Mouse (Mus musculus) midbrain, embryonic 15.5 days (tissue): ENCODE measurements at regions not wholly inside any gene's neighbourhood (a gene's known extent, or its start where the extent isn't known, plus 50 kb on each side); places are given as distances from the start of the nearest gene placed in this dataset.

Experiments
- ATAC-seq: fragments of 200-750 bp; cut with Nextera tagmentation; replicated peaks from 2 replicates; pipeline ENCODE4 v1.8.0; 2017; ENCODE audit warnings: moderate TSS enrichment
- H3K27ac ChIP-seq: fragments of 300-500 bp; sonication (generic); 2 replicates; pipeline ENCODE4 v1.5.1; 2015; ENCODE audit warnings: mild to moderate bottlenecking, inconsistent platforms
- H3K27me3 ChIP-seq: fragments of 300-500 bp; sonication (generic); replicated peaks from 2 replicates; pipeline ENCODE4 v1.6.1; 2015; ENCODE audit warnings: inconsistent platforms
- H3K36me3 ChIP-seq: fragments of 300-500 bp; sonication (generic); replicated peaks from 2 replicates; pipeline ENCODE4 v1.6.1; 2015; ENCODE audit warnings: inconsistent platforms
- H3K4me1 ChIP-seq: fragments of 300-500 bp; sonication (generic); 2 replicates; pipeline ENCODE4 v1.6.1; 2015; ENCODE audit warnings: inconsistent platforms
- H3K4me2 ChIP-seq: fragments of 300-500 bp; sonication (generic); 2 replicates; pipeline ENCODE4 v1.6.1; 2015; ENCODE audit warnings: inconsistent platforms, mild to moderate bottlenecking, moderate library complexity
- H3K4me3 ChIP-seq: fragments of 300-500 bp; sonication (generic); 2 replicates; pipeline ENCODE4 v1.5.1; 2015; ENCODE audit warnings: mild to moderate bottlenecking, inconsistent platforms
- H3K9ac ChIP-seq: fragments of 300-500 bp; sonication (generic); 2 replicates; pipeline ENCODE4 v1.6.1; 2015; ENCODE audit warnings: mild to moderate bottlenecking, inconsistent platforms
- H3K9me3 ChIP-seq: fragments of 300-500 bp; sonication (generic); 2 replicates; pipeline ENCODE4 v1.6.1; 2016; ENCODE audit warnings: inconsistent platforms
- WGBS: fragments of 180-500 bp; shearing (Covaris S2); methylation state at CpG from one replicate; pipeline ENCODE4 v1.1.7; 2015; ENCODE audit warnings: mixed read lengths; 5-methylcytosine and 5-hydroxymethylcytosine counted together

DNA sequence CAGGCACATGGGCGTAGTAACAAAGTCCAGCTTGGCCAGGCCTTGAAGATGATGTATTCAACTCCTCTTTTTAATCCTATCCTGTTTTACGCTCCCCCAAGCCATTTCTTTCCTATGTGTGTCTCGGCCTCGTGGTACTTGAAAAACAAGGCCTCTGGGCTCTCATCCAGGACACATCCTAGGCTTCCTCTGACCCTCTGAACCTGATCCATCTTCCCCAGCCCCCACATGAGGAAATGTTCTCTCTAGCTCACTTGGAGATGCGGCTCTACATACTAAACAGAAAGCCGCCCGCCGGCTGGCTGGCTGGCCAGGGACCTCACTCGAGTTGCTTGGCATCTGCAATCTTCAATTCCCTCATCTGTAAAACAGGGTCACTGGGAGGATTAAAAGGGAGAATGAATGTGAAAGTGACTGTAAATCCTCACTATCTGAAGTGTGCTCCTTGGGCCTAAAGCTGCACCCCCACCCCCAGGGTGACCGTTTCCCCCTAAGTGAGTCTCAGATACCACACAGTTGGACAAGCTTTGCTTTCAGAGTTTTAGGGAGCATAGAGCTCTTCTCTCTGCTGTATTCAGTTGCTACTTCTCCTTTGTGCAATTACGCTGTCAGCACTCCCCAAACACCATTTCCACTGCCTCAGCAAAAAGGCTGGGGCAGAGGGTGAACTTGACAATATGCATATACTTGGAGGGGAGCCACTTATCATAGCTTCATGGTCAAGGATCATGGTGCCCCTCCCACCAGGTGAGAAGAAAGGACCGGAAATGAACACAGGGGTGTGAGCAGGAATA, 109.7 kb downstream of the H2al1j start:
- H3K36me3 ChIP-seq: no peaks in the 10 kb centered on the region
- H3K9ac ChIP-seq: no peak overlapping the region
- H3K4me1 ChIP-seq: peaks cover 32% of the 10 kb centered on the region
- H3K9me3 ChIP-seq: no peaks in the 10 kb centered on the region
- H3K4me3 ChIP-seq: no peak overlapping the region
- H3K27ac ChIP-seq: peak overlapping the region; percentile 53; the same call in 1 of the 2 replicates
- ATAC-seq: peak; percentile 31
- H3K27me3 ChIP-seq: no peaks in the 10 kb centered on the region
- WGBS: 41% methylated on average over 12 of the region's 12 CpGs
- H3K4me2 ChIP-seq: no peak overlapping the region

DNA sequence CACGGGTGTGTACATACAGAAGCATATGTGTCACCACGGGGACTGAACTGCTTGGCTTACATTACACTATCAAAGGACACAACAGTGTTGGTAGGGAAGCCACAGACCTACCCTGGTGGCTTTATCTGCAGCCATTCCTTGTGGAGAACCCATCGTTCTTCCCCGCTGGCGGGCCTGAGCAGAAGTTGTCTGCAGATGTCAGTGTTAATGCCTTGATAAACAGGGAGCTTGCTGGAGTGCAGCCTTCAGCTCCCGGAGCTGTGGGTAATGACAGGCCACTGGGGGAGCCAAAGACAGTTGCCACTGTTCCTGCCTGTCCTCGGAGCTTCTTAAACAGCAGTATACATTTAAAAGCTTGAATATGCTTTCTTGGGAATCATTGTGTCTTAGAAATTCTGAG, 115.9 kb downstream of the H2al1j start:
- ATAC-seq: no peak
- no peaks in the 10 kb centered on the region for H3K36me3 ChIP-seq
- H3K9me3 ChIP-seq: no peaks in the 10 kb centered on the region
- 53% methylated on average over 7 of the region's 7 CpGs for WGBS
- H3K9ac ChIP-seq: no peak overlapping the region
- no peaks in the 10 kb centered on the region for H3K4me1 ChIP-seq
- no peak overlapping the region for H3K4me3 ChIP-seq
- H3K4me2 ChIP-seq: no peak overlapping the region
- no peaks in the 10 kb centered on the region for H3K27me3 ChIP-seq
- no peak overlapping the region for H3K27ac ChIP-seq

DNA sequence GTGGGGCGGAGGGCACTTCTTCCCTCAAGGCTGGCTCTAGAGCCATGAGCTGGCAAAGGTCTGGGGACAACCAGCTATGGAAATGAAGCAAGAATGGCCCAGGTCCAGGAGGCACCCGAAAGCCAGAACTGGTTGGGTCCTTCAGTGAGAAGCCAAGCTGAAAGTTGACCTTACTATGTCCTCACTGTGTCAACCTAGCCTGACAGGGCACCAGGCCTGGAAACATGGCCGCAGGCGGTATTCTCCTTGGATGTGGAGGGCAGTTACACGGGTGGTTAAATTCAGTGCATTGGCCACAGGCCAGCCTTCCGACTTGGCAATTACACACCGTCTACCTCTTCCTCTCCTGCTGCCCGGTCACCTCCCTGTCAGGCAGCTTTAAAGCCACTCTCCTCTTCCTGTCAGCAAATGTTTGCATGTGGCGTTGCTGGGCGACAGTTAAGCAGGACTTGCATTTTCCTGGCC, 116.7 kb downstream of the H2al1j start:
- no peak overlapping the region for H3K4me3 ChIP-seq
- H3K36me3 ChIP-seq: no peaks in the 10 kb centered on the region
- no peaks in the 10 kb centered on the region for H3K4me1 ChIP-seq
- no peak for ATAC-seq
- no peaks in the 10 kb centered on the region for H3K9me3 ChIP-seq
- WGBS: 70% methylated on average over 10 of the region's 10 CpGs
- H3K9ac ChIP-seq: no peak overlapping the region
- H3K4me2 ChIP-seq: no peak overlapping the region
- H3K27ac ChIP-seq: no peak overlapping the region
- no peaks in the 10 kb centered on the region for H3K27me3 ChIP-seq

DNA sequence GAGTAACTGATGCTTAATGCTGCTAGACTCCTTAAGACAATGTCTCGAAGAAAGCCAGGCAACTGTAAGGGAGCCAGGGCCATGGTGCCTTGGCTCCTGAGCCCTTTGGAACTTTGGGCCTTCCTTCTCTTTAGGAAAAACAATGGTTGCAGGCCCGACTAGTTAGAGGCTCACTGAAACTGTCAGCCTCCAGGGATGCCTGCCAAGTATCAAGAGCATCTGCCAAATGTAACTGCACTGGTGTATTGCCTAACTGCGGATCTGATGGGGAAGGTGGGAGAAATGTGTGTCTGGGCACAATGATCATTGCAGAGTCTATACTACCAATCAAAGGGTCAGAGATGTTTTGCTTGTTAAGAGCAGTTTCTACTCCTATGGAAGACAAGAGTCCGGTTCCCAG, 121.1 kb downstream of the H2al1j start:
- no peak for ATAC-seq
- H3K9ac ChIP-seq: no peak overlapping the region
- H3K4me2 ChIP-seq: no peak overlapping the region
- no peaks in the 10 kb centered on the region; the same call in 1 of the 2 replicates for H3K27me3 ChIP-seq
- H3K27ac ChIP-seq: no peak overlapping the region
- H3K36me3 ChIP-seq: no peaks in the 10 kb centered on the region
- H3K9me3 ChIP-seq: no peaks in the 10 kb centered on the region
- H3K4me1 ChIP-seq: no peaks in the 10 kb centered on the region
- H3K4me3 ChIP-seq: no peak overlapping the region
- WGBS: 76% methylated on average over 4 of the region's 4 CpGs

DNA sequence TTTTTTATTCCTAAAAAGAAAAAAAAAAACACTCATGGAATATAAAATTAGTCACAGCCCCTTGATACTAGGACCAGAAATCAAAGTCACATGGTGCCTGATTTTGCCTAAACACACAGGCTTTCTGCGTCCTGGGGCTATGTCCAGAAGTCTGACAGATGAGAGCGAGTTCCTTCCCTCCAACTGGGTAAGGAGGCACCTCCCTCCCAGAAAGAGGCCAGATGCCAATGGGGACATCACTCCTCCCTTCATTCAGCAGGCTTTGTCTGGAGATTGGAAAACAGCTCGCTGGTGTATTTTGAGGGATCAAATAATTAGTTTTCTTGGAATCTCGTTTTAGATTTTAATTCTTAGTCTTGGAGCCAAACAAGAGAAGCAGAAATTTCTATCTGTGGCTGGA, 130.9 kb downstream of the H2al1j start:
- Histone ChIP-seq H3K9ac (no peak overlapping the region), H3K36me3 (no peaks in the 10 kb centered on the region), H3K27me3 (no peaks in the 10 kb centered on the region), H3K27ac (no peak overlapping the region), H3K4me3 (no peak overlapping the region), H3K4me1 (no peaks in the 10 kb centered on the region), H3K4me2 (no peak overlapping the region), H3K9me3 (no peaks in the 10 kb centered on the region)
- ATAC-seq: no peak
- 35% methylated on average over 4 of the region's 4 CpGs for WGBS

GRCm38 (mm10) chrX:11463955-11464511, 136.4 kb downstream of the H2al1j start:
- WGBS: 75% methylated on average over 3 of the region's 3 CpGs
- ATAC-seq: no peak
- no peak overlapping the region for H3K9ac ChIP-seq
- H3K27ac ChIP-seq: no peak overlapping the region
- H3K27me3 ChIP-seq: no peaks in the 10 kb centered on the region
- no peaks in the 10 kb centered on the region for H3K9me3 ChIP-seq
- H3K4me2 ChIP-seq: no peak overlapping the region
- no peaks in the 10 kb centered on the region for H3K4me1 ChIP-seq
- H3K36me3 ChIP-seq: no peaks in the 10 kb centered on the region
- H3K4me3 ChIP-seq: no peak overlapping the region

- Histone ChIP-seq H3K4me1 (no peaks in the 10 kb centered on the region), H3K36me3 (no peaks in the 10 kb centered on the region), H3K4me2 (no peak overlapping the region), H3K9me3 (no peaks in the 10 kb centered on the region), H3K27ac (no peak overlapping the region), H3K9ac (no peak overlapping the region), H3K4me3 (no peak overlapping the region), H3K27me3 (no peaks in the 10 kb centered on the region)
- 67% methylated on average over 4 of the region's 4 CpGs for WGBS
- ATAC-seq: no peak
These were observed 138.6 kb downstream of the H2al1j start for GRCm38 (mm10) chrX:11466191-11466590.

- no peak overlapping the region for H3K4me2 ChIP-seq
- no peak overlapping the region for H3K4me3 ChIP-seq
- H3K36me3 ChIP-seq: no peaks in the 10 kb centered on the region
- 51% methylated on average over 16 of the region's 16 CpGs for WGBS
- no peak overlapping the region for H3K27ac ChIP-seq
- H3K9ac ChIP-seq: no peak overlapping the region
- H3K9me3 ChIP-seq: no peaks in the 10 kb centered on the region
- H3K4me1 ChIP-seq: no peaks in the 10 kb centered on the region
- ATAC-seq: no peak
- H3K27me3 ChIP-seq: no peaks in the 10 kb centered on the region; the same call in 1 of the 2 replicates
These were observed 152.2 kb downstream of the H2al1j start for GRCm38 (mm10) chrX:11479696-11480339.

- no peak overlapping the region for H3K4me3 ChIP-seq
- no peaks in the 10 kb centered on the region for H3K9me3 ChIP-seq
- no peak overlapping the region for H3K27ac ChIP-seq
- no peak overlapping the region for H3K9ac ChIP-seq
- no peak for ATAC-seq
- no peaks in the 10 kb centered on the region; the same call in 1 of the 2 replicates for H3K27me3 ChIP-seq
- H3K36me3 ChIP-seq: no peaks in the 10 kb centered on the region
- H3K4me2 ChIP-seq: no peak overlapping the region
- WGBS: 59% methylated on average over 7 of the region's 7 CpGs
- H3K4me1 ChIP-seq: no peaks in the 10 kb centered on the region
These were observed 154.5 kb downstream of the H2al1j start for GRCm38 (mm10) chrX:11482141-11482540.

- Histone ChIP-seq H3K36me3 (no peaks in the 10 kb centered on the region), H3K4me1 (peaks cover 5% of the 10 kb centered on the region), H3K9ac (no peak overlapping the region), H3K4me3 (no peak overlapping the region), H3K27me3 (no peaks in the 10 kb centered on the region; the same call in 1 of the 2 replicates), H3K4me2 (no peak overlapping the region), H3K9me3 (no peaks in the 10 kb centered on the region), H3K27ac (no peak overlapping the region)
- no peak for ATAC-seq
- WGBS: 44% methylated on average over 2 of the region's 2 CpGs
These were observed 159.0 kb downstream of the H2al1j start for GRCm38 (mm10) chrX:11486588-11486987.

- Histone ChIP-seq H3K9me3 (no peaks in the 10 kb centered on the region), H3K36me3 (no peaks in the 10 kb centered on the region), H3K4me2 (no peak overlapping the region), H3K9ac (no peak overlapping the region), H3K27ac (no peak overlapping the region), H3K4me1 (peaks cover 18% of the 10 kb centered on the region), H3K27me3 (no peaks in the 10 kb centered on the region), H3K4me3 (no peak overlapping the region)
- no peak for ATAC-seq
- WGBS: 54% methylated on average over 5 of the region's 5 CpGs
These were observed 160.3 kb downstream of the H2al1j start for GRCm38 (mm10) chrX:11487876-11488275.

- Histone ChIP-seq H3K4me3 (no peak overlapping the region), H3K9me3 (no peaks in the 10 kb centered on the region), H3K36me3 (no peaks in the 10 kb centered on the region), H3K27me3 (no peaks in the 10 kb centered on the region), H3K27ac (no peak overlapping the region), H3K4me1 (peaks cover 33% of the 10 kb centered on the region), H3K9ac (no peak overlapping the region), H3K4me2 (no peak overlapping the region)
- WGBS: 35% methylated on average over 5 of the region's 5 CpGs
- ATAC-seq: no peak
These were observed 162.6 kb downstream of the H2al1j start for GRCm38 (mm10) chrX:11490146-11490693.
